Mouse (Mus musculus): ENCODE measurements at regions not wholly inside any gene's neighbourhood (a gene's known extent, or its start where the extent isn't known, plus 50 kb on each side); places are given as distances from the start of the nearest gene placed in this dataset.

DNA sequence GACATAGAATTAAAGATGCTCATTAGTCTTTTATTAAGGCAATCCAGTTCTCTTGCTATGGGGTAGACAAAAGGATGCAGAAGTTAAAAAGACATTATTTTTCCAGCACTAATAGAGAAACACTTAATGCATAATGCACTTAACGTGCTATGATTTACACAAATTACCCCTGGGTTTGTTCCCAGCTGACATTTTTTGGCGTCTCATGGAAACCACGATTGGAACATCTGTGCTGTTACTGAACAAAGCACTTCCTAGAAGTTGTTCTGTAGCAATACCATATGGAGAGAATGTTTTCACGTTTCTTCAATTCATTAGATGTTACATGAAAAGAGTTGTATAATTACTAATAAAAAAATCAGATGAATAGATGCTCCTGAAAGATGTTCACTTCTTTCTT lies 635.2 kb downstream of the Gm597 start:
- ATAC-seq (replicated peaks; ENCODE audit: poor library complexity, severe bottlenecking): no peak

DNA sequence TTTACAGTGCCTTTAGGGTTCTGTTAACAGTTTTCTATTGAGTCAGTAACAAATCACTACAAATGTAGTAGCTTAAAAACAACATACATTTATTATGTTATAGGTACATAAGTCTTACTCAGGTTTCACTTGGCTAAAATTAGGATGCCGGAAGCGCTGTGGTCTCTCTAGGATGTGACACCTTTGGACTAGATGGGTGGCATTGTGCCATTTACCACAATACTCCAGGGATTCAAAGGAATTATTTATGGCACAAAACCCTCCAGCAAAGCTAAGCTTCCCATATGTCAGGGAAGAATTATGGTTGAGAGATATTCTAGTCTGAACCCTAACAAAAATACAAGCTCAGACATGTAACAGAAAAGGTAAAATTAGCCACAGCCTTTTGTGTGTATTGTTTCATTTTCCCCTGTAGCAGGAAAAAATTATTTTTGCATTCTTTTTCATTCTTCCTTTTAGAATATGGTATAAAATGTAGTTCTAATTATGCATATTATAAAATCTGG lies 678.0 kb downstream of the Gm597 start:
- no peak for ATAC-seq (replicated peaks; ENCODE audit: poor library complexity, severe bottlenecking)

DNA sequence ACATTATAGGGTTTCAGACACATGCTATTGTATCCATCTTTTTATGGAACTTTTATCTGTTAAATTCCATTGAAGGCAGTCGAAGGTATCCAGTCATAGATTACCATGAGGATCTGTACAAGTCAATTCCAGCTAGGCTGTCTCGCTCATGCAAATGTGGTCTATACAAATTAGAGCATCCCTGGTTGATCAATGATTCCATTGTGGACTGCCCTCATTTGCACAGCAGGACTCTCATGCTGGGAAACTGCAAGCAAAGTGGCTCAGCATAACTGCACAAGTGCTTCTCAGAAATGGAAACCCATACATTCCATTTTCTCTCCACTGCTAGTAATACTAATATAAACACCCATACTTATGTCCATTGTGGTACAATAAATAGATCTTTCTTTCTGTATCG lies 695.6 kb downstream of the Gm597 start:
- ATAC-seq (replicated peaks; ENCODE audit: poor library complexity, severe bottlenecking): no peak

DNA sequence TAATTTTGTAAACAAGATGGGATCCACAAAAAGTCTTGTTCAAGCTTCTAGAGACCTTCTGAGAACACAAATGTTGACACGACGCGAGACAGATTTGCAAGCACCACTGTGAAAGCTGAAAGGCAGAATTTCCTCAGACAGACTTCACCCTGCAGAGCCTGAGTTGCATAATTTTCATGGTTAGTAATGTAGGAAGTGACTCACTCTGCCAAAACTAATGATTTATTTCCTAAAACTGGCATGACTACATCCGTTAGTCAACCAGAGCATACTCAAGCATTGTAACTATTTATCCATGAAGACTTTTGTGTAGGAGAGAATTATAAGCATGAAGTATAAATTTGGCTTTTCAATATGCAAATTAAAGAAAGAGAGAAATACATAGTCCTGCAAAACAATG lies 726.1 kb downstream of the Gm597 start:
- ATAC-seq (replicated peaks; ENCODE audit: poor library complexity, severe bottlenecking): peak; percentile 99

DNA sequence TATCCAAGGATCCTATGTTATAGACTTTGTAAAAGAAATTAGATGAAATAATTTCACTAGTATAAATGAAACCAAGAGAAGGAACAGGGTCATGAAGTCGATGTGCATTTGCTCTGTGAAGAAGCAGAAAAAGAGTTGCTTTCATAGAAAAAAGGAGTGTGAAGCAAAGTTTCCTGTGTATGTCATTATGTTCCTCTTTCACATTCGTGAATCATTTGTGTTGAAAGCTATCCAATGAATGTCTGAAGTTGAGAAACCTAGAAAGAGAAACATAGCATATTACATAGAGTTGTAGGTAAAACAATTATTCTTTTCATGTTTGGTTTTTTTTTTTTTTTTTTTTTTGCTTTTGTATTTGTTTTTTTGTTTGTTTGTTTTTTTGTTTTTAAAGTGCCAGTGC lies 732.1 kb downstream of the Gm597 start:
- ATAC-seq (replicated peaks; ENCODE audit: poor library complexity, severe bottlenecking): peak; percentile 99

DNA sequence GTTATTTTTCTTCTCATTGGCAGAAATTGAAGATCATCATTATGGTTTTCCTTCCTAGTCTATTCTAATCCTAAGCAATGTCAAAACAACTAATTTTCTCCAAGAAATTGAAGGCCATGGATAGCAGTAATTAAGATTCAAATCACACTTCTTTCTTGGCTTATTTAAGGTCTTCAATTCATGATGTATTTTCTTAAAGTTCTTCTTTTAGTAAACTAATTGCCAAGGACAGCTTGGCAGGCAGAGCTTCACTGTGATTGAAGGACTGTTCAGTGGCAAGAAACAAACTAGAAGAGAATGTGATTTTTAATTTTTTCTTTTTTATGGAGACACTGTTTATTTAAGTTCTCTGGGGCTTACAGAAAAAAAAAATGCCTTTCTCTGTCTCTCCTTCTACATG lies 732.7 kb downstream of the Gm597 start:
- no peak for ATAC-seq (replicated peaks; ENCODE audit: poor library complexity, severe bottlenecking)

DNA sequence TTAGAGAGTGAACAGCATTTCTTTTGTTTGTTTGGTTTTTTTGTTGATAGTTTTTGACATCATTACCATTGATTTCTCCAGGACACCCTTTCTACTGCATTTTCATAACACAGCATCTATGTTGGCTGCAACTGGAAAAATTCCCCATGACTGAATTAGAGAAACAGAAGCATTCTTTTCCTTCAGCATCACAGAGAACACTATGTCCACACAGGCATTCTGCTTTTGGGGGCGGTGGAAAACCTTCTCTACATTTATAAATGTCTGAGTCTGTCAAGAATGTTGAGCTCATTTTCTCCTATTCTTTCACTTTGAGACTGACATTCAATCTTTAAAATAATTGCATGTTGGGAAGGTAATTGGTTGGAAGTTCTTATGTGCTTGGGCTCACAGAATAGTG lies 734.4 kb downstream of the Gm597 start:
- no peak for ATAC-seq (replicated peaks; ENCODE audit: poor library complexity, severe bottlenecking)

DNA sequence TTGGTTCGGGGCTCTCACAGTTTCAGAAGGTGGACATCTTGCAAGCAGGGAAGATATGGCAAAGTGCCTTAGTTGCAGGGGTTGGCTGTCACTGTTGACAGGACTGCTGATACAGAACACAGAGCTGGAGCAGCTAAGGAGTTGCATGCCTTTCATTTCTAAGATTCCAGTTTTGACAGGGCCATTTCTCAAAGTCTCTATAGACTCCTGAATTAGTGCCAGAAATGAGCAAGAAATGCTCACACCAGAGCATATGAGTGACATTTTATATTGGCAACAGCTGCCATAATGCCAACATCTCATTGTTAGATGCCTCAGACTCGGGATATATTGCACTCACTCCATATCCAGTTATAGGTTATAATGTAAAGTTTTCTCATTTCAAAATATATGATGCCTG lies 754.3 kb downstream of the Gm597 start:
- no peak for ATAC-seq (replicated peaks; ENCODE audit: poor library complexity, severe bottlenecking)

DNA sequence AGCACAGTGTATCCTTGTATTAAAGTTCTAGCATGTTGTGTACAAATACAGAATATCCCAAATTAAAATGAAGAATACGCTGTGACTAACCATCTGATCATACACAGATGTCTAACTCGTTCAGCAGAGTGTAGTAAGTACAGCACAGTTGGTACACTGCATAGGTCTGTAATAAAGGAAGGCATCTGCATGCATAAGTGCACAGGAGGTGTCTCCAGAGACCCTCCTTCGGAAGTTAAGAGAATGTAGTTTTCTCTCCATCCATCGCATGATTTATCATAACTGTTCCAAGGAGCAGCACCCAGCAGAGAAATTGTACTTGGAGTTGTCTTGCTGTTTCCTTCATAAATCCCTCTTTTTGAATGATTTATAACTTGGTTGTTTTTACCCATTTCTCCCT lies 781.6 kb downstream of the Gm597 start:
- ATAC-seq (replicated peaks; ENCODE audit: poor library complexity, severe bottlenecking): no peak

DNA sequence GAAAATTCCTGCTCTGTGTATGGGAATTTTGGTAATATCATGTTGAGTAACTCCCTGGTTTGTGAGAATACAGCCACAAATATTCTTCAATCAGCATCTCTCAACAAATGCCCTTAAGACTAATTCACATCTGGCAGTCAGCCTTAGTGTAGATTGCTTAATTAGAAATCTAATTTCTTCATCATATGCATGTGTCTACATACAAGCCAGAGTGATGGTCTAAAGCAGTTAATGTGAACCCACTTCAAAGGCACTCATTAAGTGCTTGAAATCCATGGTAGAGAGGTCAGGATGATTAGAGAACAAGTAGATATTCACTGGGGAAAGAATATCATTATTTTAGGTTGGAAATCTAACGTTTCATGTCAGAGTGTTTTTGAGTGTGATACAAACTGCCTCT lies 816.7 kb downstream of the Gm597 start:
- ATAC-seq (replicated peaks; ENCODE audit: poor library complexity, severe bottlenecking): no peak

Measured in granulocyte monocyte progenitor cell, adult 5-6 weeks (primary cell).